Mouse (Mus musculus) erythroblast, embryonic 14.5 days (primary cell): ENCODE measurements around the gene Tmem33.

ENCODE experiments used
- GATA1 ChIP-seq: IDR thresholded peaks from 2 replicates; pipeline ENCODE4 v1.6.1; 2012; ENCODE audit warnings: low read length, inconsistent platforms, mixed read lengths
- TAL1 ChIP-seq: IDR thresholded peaks from 3 replicates; pipeline ENCODE4 v1.6.1; 2012; ENCODE audit warnings: low read length, inconsistent platforms, mixed read lengths

- TF ChIP-seq GATA1 (no peak), TAL1 (no peak)
Observed at GRCm38 (mm10) chr5:67279407-67279806, 19.0 kb downstream of the Tmem33 start.
